Mouse (Mus musculus) E14TG2a.4 (cell line): Measurements from ENCODE around the gene Tbr1.

Experiments used
- CTCF ChIP-seq: conservative IDR thresholded peaks from 2 replicates; pipeline ENCODE4 v1.5.1; 2014; ENCODE audit warnings: low read length
- POU5F1 ChIP-seq: IDR thresholded peaks from 2 replicates; pipeline ENCODE4 v1.6.1; 2014; ENCODE audit warnings: low read length, borderline replicate concordance

DNA sequence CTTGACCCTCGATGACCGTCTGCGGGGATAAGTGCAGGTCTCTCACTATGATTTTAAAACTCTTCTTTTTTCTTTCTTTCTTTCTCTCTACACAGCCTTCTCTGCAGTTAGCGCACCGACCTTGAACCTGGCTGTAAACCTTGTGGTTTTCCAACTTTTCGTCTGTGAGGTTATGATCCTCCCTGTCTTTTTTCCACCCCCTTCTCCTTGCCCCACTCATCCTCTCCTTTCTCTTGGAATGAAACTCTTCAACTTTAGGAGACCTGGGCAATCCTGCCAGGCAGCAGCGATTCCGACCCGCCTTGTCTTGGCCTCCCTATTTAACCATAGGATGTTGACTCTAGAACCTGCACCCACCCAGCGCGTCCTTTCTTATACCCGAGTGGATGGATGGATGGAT is 9.8 kb downstream of the Tbr1 start:
- TF ChIP-seq CTCF (no peak), POU5F1 (no peak)
